Mouse (Mus musculus) ES-E14 (cell line): ENCODE data around the gene Chid1. TPM values are rescaled to one million over a fixed set of nuclear protein-coding genes. Genes with fewer than 3 reads are reported as not detected.

Experiments used
- DNase-seq: peaks from one replicate; pipeline ENCODE4 v3.0.0-alpha.2; 2013; ENCODE audit warnings: low read depth, low spot score
- H3K27ac ChIP-seq: 2 replicates; pipeline ENCODE4 v1.5.1; 2012; ENCODE audit warnings: low read depth, mild to moderate bottlenecking, low read length, moderate library complexity, mixed read lengths; ENCODE audit not compliant: poor library complexity, insufficient read depth, severe bottlenecking
- H3K36me3 ChIP-seq: 2 replicates; pipeline ENCODE4 v1.6.1; 2012; ENCODE audit warnings: mild to moderate bottlenecking, low read length, moderate library complexity, mixed read lengths; ENCODE audit not compliant: control insufficient read depth, poor library complexity, insufficient read depth, severe bottlenecking
- H3K4me1 ChIP-seq, 2 experiments: fragments of 150-350 bp in 1 of 2; sonication (generic) in 1 of 2; 2 replicates each; pipeline ENCODE4 v1.6.1; 2012; ENCODE audit warnings: low read length in 2 of 2, mild to moderate bottlenecking in 1 of 2, mixed read lengths in 1 of 2; ENCODE audit not compliant: control insufficient read depth in 2 of 2, insufficient read depth in 2 of 2, poor library complexity in 1 of 2
- H3K4me3 ChIP-seq, 2 experiments: fragments of 150-350 bp in 1 of 2; sonication (generic) in 1 of 2; 2 replicates each; pipeline ENCODE4 v1.5.1; 2012; ENCODE audit warnings: low read length in 2 of 2, low read depth in 1 of 2, mild to moderate bottlenecking in 1 of 2, mixed read lengths in 1 of 2; ENCODE audit not compliant: insufficient read depth in 1 of 2, poor library complexity in 1 of 2, severe bottlenecking in 1 of 2
- H3K9ac ChIP-seq: 2 replicates; pipeline ENCODE4 v1.6.1; 2012; ENCODE audit warnings: low read depth, mild to moderate bottlenecking, low read length, mixed read lengths; ENCODE audit not compliant: poor library complexity, insufficient read depth, severe bottlenecking
- H3K9me3 ChIP-seq: fragments of 150-350 bp; sonication (generic); 2 replicates; pipeline ENCODE4 v1.6.1; 2012; ENCODE audit warnings: low read depth, mild to moderate bottlenecking, low read length; ENCODE audit not compliant: control insufficient read depth, insufficient read depth
- CHD2 ChIP-seq: IDR thresholded peaks from 2 replicates; pipeline ENCODE4 v1.6.1; 2014; ENCODE audit warnings: mild to moderate bottlenecking, low read depth, low read length, inconsistent platforms
- HCFC1 ChIP-seq: IDR thresholded peaks from 2 replicates; pipeline ENCODE4 v1.6.1; 2012; ENCODE audit warnings: low read length, inconsistent platforms, borderline replicate concordance; ENCODE audit not compliant: insufficient read depth
- MAFK ChIP-seq: IDR thresholded peaks from 2 replicates; pipeline ENCODE4 v1.6.1; 2014; ENCODE audit warnings: mild to moderate bottlenecking, low read depth, low read length, inconsistent platforms; ENCODE audit not compliant: insufficient read depth
- ZC3H11A ChIP-seq: IDR thresholded peaks from 2 replicates; pipeline ENCODE4 v1.6.1; 2012; ENCODE audit warnings: low read depth, mild to moderate bottlenecking, inconsistent platforms, low read length, borderline replicate concordance
- ZNF384 ChIP-seq: IDR thresholded peaks from 2 replicates; pipeline ENCODE4 v1.6.1; 2012; ENCODE audit warnings: low read depth, low read length, inconsistent platforms
- in situ Hi-C, 2 experiments: fragments of 600-800 bp; cut with MboI; formaldehyde crosslinking; loops; one replicate each; pipeline ENCODE4 v1.15.1; 2025; ENCODE audit warnings: low sequenced_read_pairs in 2 of 2, inconsistent platforms in 1 of 2; ENCODE audit not compliant: unreplicated experiment in 2 of 2
- total RNA-seq: library from RNA; depleted of rRNA; stranded (reverse); fragments of 300-350 nt; gene quantifications from 2 replicates; pipeline ENCODE4 v1.2.3, GENCODE M21; 2012

Gene Chid1
- total RNA-seq, 1 experiment: 30.1 TPM

DNA sequence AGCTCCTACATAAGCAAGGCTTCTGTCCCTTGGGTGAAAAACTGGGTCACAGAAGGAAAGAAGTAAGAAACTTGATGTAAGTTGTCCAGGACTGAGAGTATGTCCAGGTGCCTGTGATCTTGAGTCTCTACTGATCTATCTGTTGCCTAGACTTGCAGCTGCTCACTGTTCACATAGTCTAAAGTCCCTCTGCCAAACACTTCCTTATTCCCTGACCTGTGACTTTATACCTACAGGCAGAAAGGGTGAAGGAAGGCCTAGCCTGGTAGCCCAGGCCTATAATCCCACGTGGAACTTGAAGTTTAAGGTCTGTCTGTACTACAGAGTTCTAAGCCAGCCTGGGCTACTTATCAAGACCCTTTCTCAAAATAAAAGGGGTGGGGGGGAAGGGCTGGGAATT, 4.1 kb downstream of the Chid1 start:
- DNase-seq: no peak

DNA sequence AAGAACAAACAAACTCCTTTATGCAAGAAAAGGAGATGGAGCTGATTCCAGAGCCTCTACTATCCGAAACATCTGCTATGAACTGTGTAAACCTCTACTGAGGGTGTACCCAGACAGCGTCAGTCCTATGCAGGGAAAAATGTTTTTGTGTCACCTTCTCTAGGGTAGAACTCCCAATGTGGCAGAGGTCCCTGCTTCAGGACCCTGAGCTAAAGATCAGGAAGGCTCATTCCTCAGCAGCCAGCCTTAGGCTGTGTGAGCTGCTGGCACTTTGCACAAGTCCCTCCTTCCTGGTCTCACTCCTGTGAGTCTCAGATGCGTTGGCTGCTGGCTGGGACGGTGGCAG, 14.1 kb downstream of the Chid1 start:
- DNase-seq: no peak
- Histone ChIP-seq H3K36me3 (peaks cover 4% of the 10 kb centered on the region; the same call in 1 of the 2 replicates), H3K4me1 (no peaks in the 10 kb centered on the region), H3K4me3 (no peak overlapping the region), H3K9ac (no peak overlapping the region), H3K27ac (no peak overlapping the region), H3K9me3 (no peaks in the 10 kb centered on the region)
- in situ Hi-C loops: no loop called here
- TF ChIP-seq CHD2 (no peak), ZC3H11A (no peak), HCFC1 (no peak), MAFK (no peak), ZNF384 (no peak)

More for the DNA sequence above, 4.1 kb downstream of the Chid1 start:
- no peak for TF ChIP-seq HCFC1
- in situ Hi-C loops: no loop called here
- no peak overlapping the region for H3K4me3 ChIP-seq
- no peak overlapping the region for H3K27ac ChIP-seq
- H3K9ac ChIP-seq: no peak overlapping the region
- H3K36me3 ChIP-seq: no peaks in the 10 kb centered on the region
- H3K4me1 ChIP-seq: peaks cover 0 to under 1% of the 10 kb centered on the region in 2 experiments; a peak in 1 of 4 replicates
- no peaks in the 10 kb centered on the region for H3K9me3 ChIP-seq

GRCm38 (mm10) chr7:141524760-141525579, 14.7 kb downstream of the Chid1 start:
- peaks cover 2% of the 10 kb centered on the region; the same call in 1 of the 2 replicates for H3K36me3 ChIP-seq
- in situ Hi-C loops: no loop called here
- DNase-seq: peak; percentile 73

GRCm38 (mm10) chr7:141524271-141524670, 15.4 kb downstream of the Chid1 start:
- Histone ChIP-seq H3K27ac (no peak overlapping the region), H3K9ac (no peak overlapping the region), H3K36me3 (no peaks in the 10 kb centered on the region; the same call in 1 of the 2 replicates), H3K4me1 (no peaks in the 10 kb centered on the region), H3K9me3 (no peaks in the 10 kb centered on the region), H3K4me3 (no peak overlapping the region)
- TF ChIP-seq MAFK (no peak), CHD2 (no peak), HCFC1 (no peak), ZNF384 (no peak)
- in situ Hi-C loops: no loop called here
- DNase-seq: no peak

More at GRCm38 (mm10) chr7:141524760-141525579, 14.7 kb downstream of the Chid1 start:
- TF ChIP-seq HCFC1: no peak
- peak; percentile 94 for TF ChIP-seq ZC3H11A
- TF ChIP-seq MAFK: no peak
- TF ChIP-seq ZNF384: no peak
- TF ChIP-seq CHD2: no peak
- Histone ChIP-seq H3K9me3 (no peaks in the 10 kb centered on the region), H3K9ac (no peak overlapping the region), H3K4me1 (no peaks in the 10 kb centered on the region), H3K27ac (no peak overlapping the region), H3K4me3 (no peak overlapping the region)

- no peak overlapping the region for H3K4me3 ChIP-seq
- in situ Hi-C loops: no loop called here
- H3K9me3 ChIP-seq: no peaks in the 10 kb centered on the region
- TF ChIP-seq HCFC1 (no peak), ZC3H11A (no peak)
- no peak for DNase-seq
- no peaks in the 10 kb centered on the region for H3K4me1 ChIP-seq
- H3K9ac ChIP-seq: no peak overlapping the region
- H3K27ac ChIP-seq: no peak overlapping the region
- H3K36me3 ChIP-seq: no peaks in the 10 kb centered on the region
Measured at GRCm38 (mm10) chr7:141523007-141523406, 16.6 kb downstream of the Chid1 start.
